Mouse (Mus musculus) kidney, postnatal 0 days (tissue): ENCODE results near the gene Rbbp8nl. TPM values are rescaled to one million over a fixed set of nuclear protein-coding genes. Genes with fewer than 3 reads are reported as not detected.

Experiments used
- ATAC-seq: fragments of 200-750 bp; cut with Nextera tagmentation; replicated peaks from 2 replicates; pipeline ENCODE4 v1.8.0; 2017; ENCODE audit warnings: low read depth, moderate number of reproducible peaks, moderate TSS enrichment, moderate library complexity; ENCODE audit not compliant: low FRiP score
- DNase-seq: peaks from one replicate; pipeline ENCODE4 v3.0.0-alpha.2; 2016; ENCODE audit warnings: low spot score
- H3K27ac ChIP-seq: fragments of 300-500 bp; sonication (generic); 2 replicates; pipeline ENCODE4 v1.5.1; 2014; ENCODE audit warnings: mild to moderate bottlenecking
- H3K27me3 ChIP-seq: fragments of 300-500 bp; sonication (generic); 2 replicates; pipeline ENCODE4 v1.6.1; 2014; ENCODE audit warnings: low read length, mixed read lengths; ENCODE audit not compliant: insufficient read depth
- H3K36me3 ChIP-seq: fragments of 300-500 bp; sonication (generic); 2 replicates; pipeline ENCODE4 v1.6.1; 2014; ENCODE audit warnings: low read length, mixed read lengths; ENCODE audit not compliant: insufficient read depth
- H3K4me1 ChIP-seq: fragments of 300-500 bp; sonication (generic); replicated peaks from 2 replicates; pipeline ENCODE4 v1.6.1; 2014; ENCODE audit warnings: antibody characterized with exemption, low read length, mixed read lengths; ENCODE audit not compliant: insufficient read depth
- H3K4me2 ChIP-seq: fragments of 300-500 bp; sonication (generic); 2 replicates; pipeline ENCODE4 v1.6.1; 2014; ENCODE audit warnings: mild to moderate bottlenecking, low read length, moderate library complexity, mixed read lengths
- H3K4me3 ChIP-seq: fragments of 300-500 bp; sonication (generic); replicated peaks from 2 replicates; pipeline ENCODE4 v1.5.1; 2014; ENCODE audit warnings: low read depth, low read length
- H3K9ac ChIP-seq: fragments of 300-500 bp; sonication (generic); 2 replicates; pipeline ENCODE4 v1.6.1; 2014; ENCODE audit warnings: low read depth, low read length
- H3K9me3 ChIP-seq: fragments of 300-500 bp; sonication (generic); replicated peaks from 2 replicates; pipeline ENCODE4 v1.6.1; 2016; ENCODE audit warnings: low read length, inconsistent platforms, mixed read lengths
- CTCF ChIP-seq: IDR thresholded peaks from 2 replicates; pipeline ENCODE4 v1.5.1; 2016; ENCODE audit warnings: antibody characterized with exemption, low read depth, mild to moderate bottlenecking, moderate library complexity
- WGBS: fragments of 180-500 bp; shearing (Covaris S2); extraction: QIAGEN DNeasy Blood & Tissue Kit; methylation state at CpG from one replicate; pipeline ENCODE4 v1.1.7; 2014; 5-methylcytosine and 5-hydroxymethylcytosine counted together
- polyA plus RNA-seq: library from polyadenylated mRNA; unstranded; fragments of >200 nt; fragmentation: Nextera tagmentation; extraction: Ambion mirVana; gene quantifications from 2 replicates; pipeline ENCODE4 v1.2.1, GENCODE M21; 2015

The Rbbp8nl gene
- polyA plus RNA-seq, 1 experiment from 2014 or later = 0.29 TPM

GRCm38 (mm10) chr2:180270537-180271255 lies 19.0 kb downstream of the Rbbp8nl start:
- ATAC-seq (no peak), DNase-seq (no peak)
- no peak overlapping the region for H3K9ac ChIP-seq
- no peak overlapping the region for H3K4me2 ChIP-seq
- H3K4me1 ChIP-seq = peaks cover 8% of the 10 kb centered on the region; the same call in 1 of the 2 replicates
- H3K9me3 ChIP-seq = no peaks in the 10 kb centered on the region
- no peaks in the 10 kb centered on the region for H3K27me3 ChIP-seq
- H3K27ac ChIP-seq = no peak overlapping the region
- H3K4me3 ChIP-seq = no peak overlapping the region
- peaks cover 8% of the 10 kb centered on the region for H3K36me3 ChIP-seq
- TF ChIP-seq CTCF = no peak
- WGBS = 55% methylated on average over 7 of the region's 7 CpGs

DNA sequence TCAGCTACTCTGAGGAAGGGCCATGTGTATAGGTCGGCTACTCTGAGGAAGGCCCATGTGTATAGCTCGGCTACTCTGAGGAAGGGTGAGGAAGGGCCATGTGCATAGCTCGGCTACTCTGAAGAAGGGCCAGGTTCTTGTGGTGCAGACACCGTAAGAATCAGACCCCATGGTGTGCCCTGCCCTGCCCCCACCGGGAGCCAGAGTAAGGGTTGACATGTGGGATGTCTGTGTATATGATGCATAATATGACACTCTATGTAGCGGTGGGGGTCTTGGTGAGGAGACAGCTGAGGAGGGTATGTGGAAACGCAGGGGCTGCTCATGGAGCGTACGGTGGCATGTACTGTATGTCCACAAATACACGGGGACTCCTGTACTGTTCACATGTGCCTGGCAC lies 20.4 kb downstream of the Rbbp8nl start:
- H3K9me3 ChIP-seq = no peaks in the 10 kb centered on the region

GRCm38 (mm10) chr2:180267955-180268354 lies 21.7 kb downstream of the Rbbp8nl start:
- Histone ChIP-seq H3K4me1 (peaks cover 8% of the 10 kb centered on the region; the same call in 1 of the 2 replicates), H3K9ac (no peak overlapping the region), H3K4me3 (no peak overlapping the region), H3K36me3 (peaks cover 14% of the 10 kb centered on the region), H3K27me3 (no peaks in the 10 kb centered on the region), H3K4me2 (no peak overlapping the region), H3K27ac (no peak overlapping the region), H3K9me3 (no peaks in the 10 kb centered on the region)
- WGBS = 67% methylated on average over 2 of the region's 2 CpGs
- no peak for DNase-seq
- ATAC-seq = no peak
- no peak for TF ChIP-seq CTCF

More for the DNA sequence above, 20.4 kb downstream of the Rbbp8nl start:
- DNase-seq (no peak), ATAC-seq (no peak)
- H3K4me2 ChIP-seq = no peak overlapping the region
- H3K27ac ChIP-seq = no peak overlapping the region
- H3K27me3 ChIP-seq = no peaks in the 10 kb centered on the region
- H3K4me1 ChIP-seq = peaks cover 8% of the 10 kb centered on the region; the same call in 1 of the 2 replicates
- WGBS = 92% methylated on average over 10 of the region's 10 CpGs
- H3K36me3 ChIP-seq = peaks cover 8% of the 10 kb centered on the region
- no peak overlapping the region for H3K4me3 ChIP-seq
- H3K9ac ChIP-seq = no peak overlapping the region
- no peak for TF ChIP-seq CTCF

GRCm38 (mm10) chr2:180262891-180263290 lies 26.8 kb downstream of the Rbbp8nl start:
- peaks cover 25% of the 10 kb centered on the region for H3K36me3 ChIP-seq
- ATAC-seq (no peak), DNase-seq (no peak)
- no peak overlapping the region for H3K4me2 ChIP-seq
- no peak overlapping the region for H3K4me3 ChIP-seq
- no peak for TF ChIP-seq CTCF
- H3K4me1 ChIP-seq = no peaks in the 10 kb centered on the region; the same call in 1 of the 2 replicates
- no peaks in the 10 kb centered on the region for H3K27me3 ChIP-seq
- WGBS = 79% methylated on average over 10 of the region's 10 CpGs
- no peaks in the 10 kb centered on the region for H3K9me3 ChIP-seq
- no peak overlapping the region for H3K9ac ChIP-seq
- peak overlapping the region; percentile 76 for H3K27ac ChIP-seq

GRCm38 (mm10) chr2:180262441-180262840 lies 27.2 kb downstream of the Rbbp8nl start:
- Histone ChIP-seq H3K36me3 (peaks cover 25% of the 10 kb centered on the region), H3K9me3 (no peaks in the 10 kb centered on the region), H3K4me1 (no peaks in the 10 kb centered on the region; the same call in 1 of the 2 replicates), H3K4me3 (no peak overlapping the region), H3K27me3 (no peaks in the 10 kb centered on the region), H3K4me2 (no peak overlapping the region), H3K27ac (peak overlapping the region; percentile 76), H3K9ac (no peak overlapping the region)
- no peak for TF ChIP-seq CTCF
- DNase-seq (no peak), ATAC-seq (no peak)
- WGBS = 67% methylated on average over 3 of the region's 3 CpGs

DNA sequence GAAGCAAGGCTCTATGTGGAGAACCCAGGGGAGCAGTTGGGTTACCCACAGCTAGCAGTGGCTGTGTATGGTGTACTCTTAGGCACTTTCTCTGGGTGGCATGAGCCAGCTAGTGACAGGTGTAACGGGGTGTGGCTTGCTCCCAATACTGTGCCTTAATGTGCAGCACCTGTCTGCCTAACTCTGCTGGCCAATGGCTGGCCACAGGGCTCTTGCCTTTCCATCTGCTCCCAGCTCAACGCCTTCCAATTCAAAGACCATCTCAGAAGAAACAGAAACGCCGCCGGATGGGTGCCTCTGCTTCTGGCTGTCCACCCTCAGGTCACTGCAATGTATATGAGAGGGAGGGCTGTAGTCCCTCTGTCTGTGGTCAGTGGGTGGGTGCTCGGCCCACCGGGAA lies 27.8 kb downstream of the Rbbp8nl start:
- 82% methylated on average over 7 of the region's 7 CpGs for WGBS
- Histone ChIP-seq H3K27ac (peak overlapping the region; percentile 8; the same call in 1 of the 2 replicates), H3K4me2 (no peak overlapping the region), H3K36me3 (peaks cover 24% of the 10 kb centered on the region), H3K4me3 (no peak overlapping the region), H3K27me3 (no peaks in the 10 kb centered on the region), H3K9me3 (no peaks in the 10 kb centered on the region), H3K4me1 (no peaks in the 10 kb centered on the region; the same call in 1 of the 2 replicates), H3K9ac (no peak overlapping the region)
- TF ChIP-seq CTCF = no peak
- ATAC-seq (no peak), DNase-seq (no peak)
